Mouse (Mus musculus): ENCODE measurements at regions not wholly inside any gene's neighbourhood (a gene's known extent, or its start where the extent isn't known, plus 50 kb on each side); places are given as distances from the start of the nearest gene placed in this dataset.

- Histone ChIP-seq H3K9me3 (replicated peaks; ENCODE audit: low read length) (no peaks in the 10 kb centered on the region), H3K27ac (no peak overlapping the region), H3K9ac (ENCODE audit: low read depth, low read length) (no peak overlapping the region), H3K4me1 (replicated peaks; ENCODE audit: insufficient read depth, low read length) (no peaks in the 10 kb centered on the region), H3K4me2 (ENCODE audit: low read length) (no peak overlapping the region), H3K36me3 (ENCODE audit: insufficient read depth, low read length) (no peaks in the 10 kb centered on the region), H3K27me3 (ENCODE audit: insufficient read depth, low read length) (no peaks in the 10 kb centered on the region), H3K4me3 (replicated peaks; ENCODE audit: low read depth, low read length) (no peak overlapping the region)
- DNase-seq (ENCODE audit: low spot score) (no peak), ATAC-seq (replicated peaks; ENCODE audit: low FRiP score, low read depth) (no peak)
- no peak for TF ChIP-seq CTCF (IDR thresholded peaks at IDR 0.05; ENCODE audit: low read depth)
- 36% methylated on average over 6 of the region's 6 CpGs for WGBS
Observed at GRCm38 (mm10) chr3:137057225-137057910, 283.5 kb upstream of the Emcn start.

- ATAC-seq (replicated peaks; ENCODE audit: low FRiP score, low read depth), result no peak
Observed at GRCm38 (mm10) chr3:137057911-137058260, 283.0 kb upstream of the Emcn start.

GRCm38 (mm10) chr3:137062067-137062466, 278.8 kb upstream of the Emcn start:
- 88% methylated on average over 2 of the region's 2 CpGs for WGBS
- Histone ChIP-seq H3K9me3 (replicated peaks; ENCODE audit: low read length) (no peaks in the 10 kb centered on the region), H3K9ac (ENCODE audit: low read depth, low read length) (no peak overlapping the region), H3K4me1 (replicated peaks; ENCODE audit: insufficient read depth, low read length) (no peaks in the 10 kb centered on the region), H3K27ac (no peak overlapping the region), H3K36me3 (ENCODE audit: insufficient read depth, low read length) (no peaks in the 10 kb centered on the region), H3K4me3 (replicated peaks; ENCODE audit: low read depth, low read length) (no peak overlapping the region), H3K27me3 (ENCODE audit: insufficient read depth, low read length) (no peaks in the 10 kb centered on the region), H3K4me2 (ENCODE audit: low read length) (no peak overlapping the region)
- no peak for ATAC-seq (replicated peaks; ENCODE audit: low FRiP score, low read depth)
- no peak for DNase-seq (ENCODE audit: low spot score)
- no peak for TF ChIP-seq CTCF (IDR thresholded peaks at IDR 0.05; ENCODE audit: low read depth)

More at GRCm38 (mm10) chr3:137057911-137058260, 283.0 kb upstream of the Emcn start:
- Histone ChIP-seq H3K4me2 (ENCODE audit: low read length) (no peak overlapping the region), H3K36me3 (ENCODE audit: insufficient read depth, low read length) (no peaks in the 10 kb centered on the region), H3K4me1 (replicated peaks; ENCODE audit: insufficient read depth, low read length) (no peaks in the 10 kb centered on the region), H3K27ac (no peak overlapping the region), H3K9me3 (replicated peaks; ENCODE audit: low read length) (no peaks in the 10 kb centered on the region), H3K9ac (ENCODE audit: low read depth, low read length) (no peak overlapping the region), H3K4me3 (replicated peaks; ENCODE audit: low read depth, low read length) (no peak overlapping the region), H3K27me3 (ENCODE audit: insufficient read depth, low read length) (no peaks in the 10 kb centered on the region)
- 77% methylated on average over 4 of the region's 4 CpGs for WGBS
- no peak for DNase-seq (ENCODE audit: low spot score)
- TF ChIP-seq CTCF (IDR thresholded peaks at IDR 0.05; ENCODE audit: low read depth), result no peak

DNA sequence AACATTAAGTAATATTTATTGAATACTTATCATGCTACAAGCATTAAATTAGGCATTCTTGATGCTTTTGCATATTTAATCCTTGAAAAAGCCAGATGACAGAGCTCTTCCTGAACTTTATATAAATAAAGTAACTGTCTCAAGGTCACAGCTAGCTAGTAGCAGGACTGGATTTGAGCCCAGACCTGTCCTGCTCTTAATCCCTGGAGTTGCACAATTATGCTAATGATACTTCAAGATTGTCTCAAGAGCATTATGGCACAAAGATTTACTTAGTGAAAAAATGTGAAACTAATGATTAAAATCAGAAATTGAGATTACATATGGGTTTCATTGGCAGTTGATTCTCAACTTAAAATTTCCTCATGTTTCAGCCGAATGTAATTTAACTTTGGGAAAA, 273.5 kb upstream of the Emcn start:
- ATAC-seq (replicated peaks; ENCODE audit: low FRiP score, low read depth) (no peak), DNase-seq (ENCODE audit: low spot score) (no peak)
- 86% methylated on average over 1 of the region's 1 CpGs for WGBS
- Histone ChIP-seq H3K36me3 (ENCODE audit: insufficient read depth, low read length) (no peaks in the 10 kb centered on the region), H3K9ac (ENCODE audit: low read depth, low read length) (no peak overlapping the region), H3K4me3 (replicated peaks; ENCODE audit: low read depth, low read length) (no peak overlapping the region), H3K9me3 (replicated peaks; ENCODE audit: low read length) (no peaks in the 10 kb centered on the region), H3K27me3 (ENCODE audit: insufficient read depth, low read length) (no peaks in the 10 kb centered on the region), H3K4me2 (ENCODE audit: low read length) (no peak overlapping the region), H3K27ac (no peak overlapping the region), H3K4me1 (replicated peaks; ENCODE audit: insufficient read depth, low read length) (no peaks in the 10 kb centered on the region)
- TF ChIP-seq CTCF (IDR thresholded peaks at IDR 0.05; ENCODE audit: low read depth), result no peak

- Histone ChIP-seq H3K27ac (no peak overlapping the region), H3K9me3 (replicated peaks; ENCODE audit: low read length) (no peaks in the 10 kb centered on the region), H3K4me1 (replicated peaks; ENCODE audit: insufficient read depth, low read length) (no peaks in the 10 kb centered on the region), H3K27me3 (ENCODE audit: insufficient read depth, low read length) (no peaks in the 10 kb centered on the region), H3K36me3 (ENCODE audit: insufficient read depth, low read length) (no peaks in the 10 kb centered on the region), H3K4me2 (ENCODE audit: low read length) (no peak overlapping the region), H3K9ac (ENCODE audit: low read depth, low read length) (no peak overlapping the region), H3K4me3 (replicated peaks; ENCODE audit: low read depth, low read length) (no peak overlapping the region)
- no peak for DNase-seq (ENCODE audit: low spot score)
- no peak for ATAC-seq (replicated peaks; ENCODE audit: low FRiP score, low read depth)
- TF ChIP-seq CTCF (IDR thresholded peaks at IDR 0.05; ENCODE audit: low read depth), result no peak
- 94% methylated on average over 3 of the region's 3 CpGs for WGBS
Observed at GRCm38 (mm10) chr3:137069334-137069733, 271.5 kb upstream of the Emcn start.

GRCm38 (mm10) chr3:137077718-137078599, 262.9 kb upstream of the Emcn start:
- no peaks in the 10 kb centered on the region for H3K4me1 ChIP-seq (replicated peaks; ENCODE audit: insufficient read depth, low read length)
- H3K9me3 ChIP-seq (replicated peaks; ENCODE audit: low read length), result no peaks in the 10 kb centered on the region
- no peaks in the 10 kb centered on the region for H3K27me3 ChIP-seq (ENCODE audit: insufficient read depth, low read length)
- no peak overlapping the region for H3K4me3 ChIP-seq (replicated peaks; ENCODE audit: low read depth, low read length)
- no peak overlapping the region for H3K9ac ChIP-seq (ENCODE audit: low read depth, low read length)
- H3K27ac ChIP-seq, result no peak overlapping the region
- TF ChIP-seq CTCF (IDR thresholded peaks at IDR 0.05; ENCODE audit: low read depth), result no peak
- 80% methylated on average over 13 of the region's 13 CpGs for WGBS
- ATAC-seq (replicated peaks; ENCODE audit: low FRiP score, low read depth) (no peak), DNase-seq (ENCODE audit: low spot score) (no peak)
- H3K36me3 ChIP-seq (ENCODE audit: insufficient read depth, low read length), result no peaks in the 10 kb centered on the region
- no peak overlapping the region for H3K4me2 ChIP-seq (ENCODE audit: low read length)

All from kidney, postnatal 0 days (tissue).